10 mouse cellular contexts compared by ENCODE assay signal in genomic region chr8:78086361-78086760, GRCm38 (mm10).
"Had no signal": no experiment of that assay in that cellular context is flagged by ENCODE, and none has a peak within 500 bp of the region (broad histone marks: within the 10 kb centered on the region; RNA-seq: fewer than 3 reads in every experiment).

No protein-coding gene starts in this region.

- DNase-seq: kidney, adult 18-20 months; kidney, adult 9 months; kidney, postnatal 14 days; kidney, postnatal 4 days; left cerebral cortex, postnatal 4 days; liver, postnatal 0 days; midbrain, embryonic 14.5 days; thymus, adult 2 months; thymus, postnatal 14 days; thymus, postnatal 4 days had no signal
